Mouse (Mus musculus): ENCODE data around the gene Gm49486.
A peak's percentile ranks its signal among the peaks of the same experiment; 100 is the strongest.
"Not testable (repeated sequence)": the region's sequence is repeated elsewhere in the genome, so short reads cannot be mapped to it uniquely, and the experiment has no call there.

Gene Gm49486

DNA sequence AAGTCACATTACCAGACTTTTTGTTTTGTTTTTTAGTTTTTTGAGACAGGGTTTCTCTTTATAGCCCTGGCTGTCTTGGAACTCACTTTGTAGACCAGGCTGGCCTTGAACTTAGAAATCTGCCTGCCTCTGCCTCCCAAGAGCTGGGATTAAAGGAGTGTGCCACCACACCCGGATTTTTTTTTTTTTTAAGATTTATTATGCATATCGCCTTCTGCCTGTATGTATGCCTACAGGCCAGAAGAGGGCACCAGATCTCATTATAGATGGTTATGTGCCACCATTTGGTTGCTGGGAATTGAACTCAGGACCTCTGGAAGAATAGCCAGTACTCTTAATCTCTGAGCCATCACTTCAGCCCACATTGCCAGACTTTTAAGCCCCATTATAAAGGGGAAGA lies 3.4 kb upstream of the Gm49486 start:
- not testable (repeated sequence) for DNase-seq (ENCODE audit: low read depth, low spot score)

DNA sequence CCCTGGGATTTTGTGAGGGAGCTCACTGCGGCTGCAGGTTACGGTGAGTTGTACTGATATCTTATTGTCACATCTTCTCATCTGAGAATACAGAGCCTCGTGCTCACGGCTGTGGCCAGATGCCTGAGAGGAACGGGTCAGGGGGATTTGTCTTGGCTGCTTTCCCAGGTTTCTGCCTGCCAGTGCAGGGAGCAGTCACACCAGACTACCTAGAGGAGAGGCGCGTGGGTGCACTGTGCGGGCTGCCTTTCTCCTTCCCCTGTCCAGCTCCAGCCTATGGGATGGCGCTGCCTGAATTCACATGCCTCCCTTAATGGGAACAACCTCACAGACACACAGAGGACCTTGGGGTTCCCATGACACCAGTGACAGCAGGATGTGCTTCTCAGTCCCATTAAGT lies 6.1 kb downstream of the Gm49486 start:
- no peak for DNase-seq (ENCODE audit: low read depth, low spot score)

DNA sequence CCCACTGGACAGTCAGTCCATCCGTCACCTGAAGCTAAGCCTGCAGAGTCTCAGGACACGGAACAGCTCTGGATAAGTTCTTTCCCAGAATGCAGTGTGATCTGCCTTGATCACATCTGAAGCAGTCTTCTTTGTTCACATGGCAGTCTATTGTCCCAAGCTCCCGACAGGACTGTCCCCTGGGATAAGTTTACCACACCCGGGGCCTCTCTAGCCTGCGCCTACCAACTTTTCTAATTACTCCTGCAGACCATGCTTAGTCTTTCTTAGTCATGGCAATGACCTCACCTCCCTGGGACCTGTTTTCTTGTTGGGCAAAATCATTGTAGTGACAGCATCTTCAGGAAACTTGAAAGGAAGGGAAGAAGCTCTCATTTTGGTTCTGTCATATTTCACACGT lies 8.8 kb downstream of the Gm49486 start:
- no peak for DNase-seq (ENCODE audit: low read depth, low spot score)

DNA sequence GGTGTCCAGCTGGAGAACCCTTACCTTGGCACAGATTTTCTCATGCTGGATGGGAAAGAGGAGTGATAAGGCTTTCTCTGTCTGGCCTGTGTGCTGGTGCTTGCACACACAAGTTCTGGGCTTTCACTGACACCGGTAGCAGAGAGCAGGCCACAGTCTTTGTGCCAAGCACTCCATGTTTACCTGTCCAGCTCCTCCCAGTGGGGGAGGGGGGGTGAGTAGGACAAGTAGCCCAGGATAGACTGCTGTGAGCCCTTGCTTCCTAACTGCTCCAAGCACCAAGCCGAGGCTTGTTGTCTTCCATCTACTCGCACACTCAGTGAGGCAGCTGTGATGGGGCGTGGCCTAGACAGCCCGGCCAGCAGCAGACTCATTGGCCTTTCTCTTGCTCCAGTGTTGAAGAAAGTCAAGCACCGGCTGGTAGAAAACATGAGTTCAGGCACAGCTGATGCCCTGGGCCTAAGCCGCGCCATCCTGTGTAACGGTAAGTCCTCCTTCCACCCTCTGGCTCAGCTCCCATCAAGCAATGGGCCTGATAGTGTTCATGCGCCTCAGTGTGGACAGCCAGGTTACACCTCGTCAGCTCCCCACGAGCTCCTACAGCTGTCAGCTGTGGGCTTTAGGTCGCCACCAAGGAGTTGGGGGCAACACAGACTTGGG lies 13.5 kb downstream of the Gm49486 start:
- DNase-seq (ENCODE audit: low read depth, low spot score), result no peak

DNA sequence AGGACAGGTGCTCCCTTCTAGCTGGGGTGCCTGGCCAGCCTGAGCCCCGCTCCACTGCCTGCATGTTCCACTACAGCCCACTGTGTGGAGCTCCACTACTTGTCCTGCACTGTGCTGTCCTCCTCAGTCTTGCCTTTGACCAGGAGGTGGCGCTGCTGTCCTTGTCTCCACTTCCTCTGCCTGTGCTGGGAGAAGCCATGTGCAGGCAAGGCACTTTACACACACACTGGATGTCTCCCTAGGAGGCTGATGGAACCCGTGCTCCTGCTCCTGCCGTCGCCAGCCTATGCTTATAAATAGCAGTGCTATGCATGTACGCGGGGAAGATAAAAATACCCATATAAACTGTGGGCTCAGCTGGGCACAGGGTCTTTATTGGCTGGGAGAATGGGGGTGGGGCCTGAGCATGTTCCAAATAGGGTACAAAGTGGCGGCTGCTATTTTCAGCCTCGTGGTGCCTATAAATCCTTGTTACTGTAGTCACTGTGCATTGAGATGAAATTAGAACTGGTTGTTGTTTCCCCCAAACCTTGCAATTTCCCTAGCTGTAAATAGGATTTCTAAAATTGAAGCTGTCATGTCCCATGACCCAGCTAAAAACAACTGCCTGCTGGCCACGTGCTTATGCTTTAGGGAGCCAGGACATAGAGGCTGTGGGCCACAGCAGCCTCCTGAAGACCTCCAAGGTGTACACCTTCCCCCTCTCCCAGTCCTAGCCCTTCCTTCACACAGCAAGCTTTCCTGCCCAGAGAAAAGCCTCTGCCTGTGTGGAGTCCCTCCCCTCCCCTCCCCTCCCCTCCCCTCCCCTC lies 14.2 kb downstream of the Gm49486 start:
- DNase-seq (ENCODE audit: low read depth, low spot score), result peak; percentile 93

DNA sequence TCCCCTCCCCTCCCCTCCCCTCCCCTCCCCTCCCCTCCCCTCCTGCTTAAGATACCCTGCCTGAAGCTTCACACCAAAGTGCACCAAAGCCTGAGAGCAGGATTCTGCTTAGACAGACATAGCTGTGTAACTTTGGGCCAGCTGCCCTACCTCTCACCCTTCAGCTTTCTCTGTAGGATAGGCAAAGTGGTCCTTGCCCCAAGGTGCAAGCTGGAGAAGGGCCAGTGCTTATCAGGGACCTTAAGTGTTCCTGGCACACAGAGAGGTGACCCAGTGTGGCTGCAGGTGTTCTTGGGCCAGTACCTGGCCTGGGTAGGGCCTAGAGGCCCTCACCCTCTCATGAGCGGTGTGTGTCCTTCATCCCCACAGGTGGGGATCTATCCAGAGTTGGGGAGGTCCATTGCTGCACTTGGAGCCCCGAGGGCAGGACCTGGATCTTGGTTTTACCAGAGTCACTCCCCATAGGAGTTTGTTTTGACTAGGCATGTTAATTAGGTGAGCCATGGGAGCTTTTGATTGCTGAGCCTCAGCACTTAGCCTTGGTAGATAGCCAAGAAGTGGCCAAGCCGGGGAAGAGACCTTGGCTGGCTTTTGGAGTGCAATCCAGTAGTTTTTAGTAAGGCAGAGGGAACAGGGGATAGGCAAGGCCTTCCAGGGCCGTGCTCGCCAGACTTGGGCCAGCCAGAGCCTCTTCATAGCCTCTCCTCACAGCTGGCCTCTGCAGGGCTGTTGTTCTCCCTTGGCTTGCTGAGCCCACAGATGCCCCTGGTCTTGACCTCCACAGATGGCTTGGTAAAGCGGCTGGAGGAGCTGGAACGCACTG lies 15.1 kb downstream of the Gm49486 start:
- no peak for DNase-seq (ENCODE audit: low read depth, low spot score)

DNA sequence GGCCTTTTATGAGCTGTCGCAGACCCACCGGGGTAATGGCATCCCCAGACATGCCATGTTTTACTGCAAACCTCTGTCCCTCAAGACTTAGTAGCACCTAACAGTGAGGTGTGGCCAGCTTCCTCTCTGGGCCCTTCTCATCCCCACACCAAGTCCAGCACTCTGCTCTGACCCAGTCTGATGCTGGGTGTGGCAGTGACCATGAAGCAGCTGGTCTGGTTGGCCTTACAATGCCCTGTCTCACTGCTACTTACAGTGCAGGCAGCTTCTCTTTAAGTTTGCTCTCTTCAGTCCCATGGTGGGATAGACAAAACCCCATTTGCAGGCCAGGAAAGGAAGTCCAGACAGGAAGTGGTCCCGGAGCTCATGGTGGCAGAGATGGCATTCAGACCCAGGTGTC lies 16.1 kb downstream of the Gm49486 start:
- DNase-seq (ENCODE audit: low read depth, low spot score), result no peak

DNA sequence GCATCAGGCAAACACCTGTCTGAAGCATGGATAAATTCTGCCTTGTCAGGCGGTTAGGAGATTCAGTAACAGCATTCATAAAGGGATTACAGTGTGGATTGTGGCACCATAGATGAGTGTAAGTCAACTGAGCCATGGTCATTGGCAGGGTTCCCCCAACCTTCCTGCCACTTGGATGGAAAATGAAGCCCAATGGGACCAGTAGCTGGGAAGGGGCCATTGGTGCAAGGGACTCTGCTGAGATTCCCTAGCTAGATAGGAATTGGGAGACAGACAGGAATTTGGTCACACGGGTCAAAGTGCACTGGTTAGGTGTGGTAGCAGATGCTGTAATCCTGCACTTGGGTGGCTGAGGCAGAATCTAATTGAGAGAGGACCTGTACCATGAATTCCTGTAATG lies 21.0 kb downstream of the Gm49486 start:
- no peak for DNase-seq (ENCODE audit: low read depth, low spot score)

DNA sequence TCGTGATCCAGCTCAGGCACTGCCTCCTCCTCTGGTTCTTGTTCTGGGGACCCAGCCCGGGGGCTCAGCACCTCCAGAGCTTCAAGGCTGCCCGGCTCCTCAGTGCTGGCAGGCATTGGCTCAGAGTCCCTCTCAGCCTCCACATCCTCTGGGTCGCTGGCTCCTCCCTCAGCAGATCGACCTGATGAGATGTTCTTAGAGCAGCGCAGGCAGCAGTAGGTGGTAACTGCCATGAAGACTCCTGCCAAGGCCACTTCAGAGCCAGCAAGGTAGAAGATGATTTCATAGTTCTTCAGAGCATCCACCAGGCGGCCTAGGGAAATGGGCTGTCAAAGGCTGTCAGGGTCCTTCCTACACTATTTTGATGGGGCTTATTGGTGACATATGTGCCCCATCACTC lies 22.0 kb downstream of the Gm49486 start:
- no peak for DNase-seq (ENCODE audit: low read depth, low spot score)

DNA sequence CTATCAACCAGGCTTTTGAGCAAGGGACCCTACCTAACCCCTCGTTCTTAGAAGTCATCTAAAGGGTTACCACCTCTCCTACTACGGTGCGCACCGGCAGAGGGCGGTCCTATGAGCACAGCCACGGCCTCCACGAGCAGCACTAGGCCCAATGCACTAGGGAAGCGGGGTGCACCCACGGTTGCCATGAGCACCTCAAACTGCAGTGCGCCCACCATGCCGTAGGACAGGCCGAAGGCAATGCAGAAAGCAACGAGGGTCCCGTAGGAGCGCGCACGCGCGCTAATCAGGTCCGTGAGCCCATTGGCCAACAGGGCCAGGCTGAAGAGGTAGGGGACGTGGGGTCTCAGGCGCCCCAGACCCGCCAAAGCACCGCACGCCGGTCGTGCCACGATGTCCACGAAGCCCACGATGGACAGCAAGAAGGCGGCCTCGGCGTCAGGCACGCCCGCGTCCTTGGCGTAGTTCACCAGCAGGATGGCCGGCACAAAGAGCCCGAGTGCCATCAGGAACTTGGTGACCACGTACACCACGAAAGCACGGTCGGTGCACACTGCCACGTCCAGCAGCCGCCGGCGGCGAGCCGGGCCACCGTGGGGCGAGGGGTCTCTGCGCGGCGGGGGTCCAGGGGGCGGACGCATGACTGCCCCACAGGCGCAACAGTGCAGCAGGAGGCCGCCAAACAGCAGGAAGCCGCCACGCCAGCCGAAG lies 22.7 kb downstream of the Gm49486 start:
- DNase-seq (ENCODE audit: low read depth, low spot score), result no peak

DNA sequence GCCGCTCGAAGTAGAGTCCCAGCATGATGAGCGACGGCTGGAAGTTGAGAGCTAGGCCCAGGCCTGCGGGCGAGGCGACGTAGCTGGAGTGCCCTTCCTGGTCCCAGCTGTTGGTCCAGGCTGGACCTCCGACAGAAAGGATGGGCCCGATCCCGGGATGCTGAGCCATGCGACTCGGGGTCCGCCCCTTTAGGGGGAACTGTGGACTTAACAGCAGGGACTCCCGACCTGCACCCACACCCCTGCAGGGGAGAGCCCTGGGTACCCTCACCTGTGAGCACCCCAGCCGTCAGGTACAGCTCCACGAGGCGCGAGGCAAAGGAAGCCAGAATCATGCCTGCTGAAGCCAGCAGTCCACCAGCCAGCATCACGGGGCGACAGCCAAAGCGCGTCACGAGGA lies 23.4 kb downstream of the Gm49486 start:
- DNase-seq (ENCODE audit: low read depth, low spot score), result no peak

DNA sequence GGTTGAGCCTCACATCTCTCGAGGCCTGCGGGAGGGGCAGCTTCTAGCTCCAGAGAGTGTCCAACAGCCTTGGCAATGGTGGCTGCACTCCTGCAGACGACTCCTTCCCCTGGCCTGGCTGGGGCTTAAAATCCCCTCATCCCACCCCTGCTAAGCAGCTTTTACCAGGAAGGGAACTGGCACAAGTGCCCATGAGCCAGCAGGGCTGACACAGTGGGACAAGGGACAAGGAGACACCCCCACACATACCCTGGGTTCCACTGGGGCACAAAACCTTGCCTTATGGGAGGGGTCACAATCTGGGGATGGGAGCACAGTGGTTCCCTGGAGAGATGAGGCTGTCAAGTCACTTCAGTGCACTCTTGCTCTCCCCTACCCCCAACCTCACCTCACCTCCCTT lies 25.5 kb downstream of the Gm49486 start, which contains the start of gene Slc16a8:
Slc16a8 (minus strand) TSS at position 101 of the 400 bp plus-strand sequence.
- DNase-seq (ENCODE audit: low read depth, low spot score), result no peak

DNA sequence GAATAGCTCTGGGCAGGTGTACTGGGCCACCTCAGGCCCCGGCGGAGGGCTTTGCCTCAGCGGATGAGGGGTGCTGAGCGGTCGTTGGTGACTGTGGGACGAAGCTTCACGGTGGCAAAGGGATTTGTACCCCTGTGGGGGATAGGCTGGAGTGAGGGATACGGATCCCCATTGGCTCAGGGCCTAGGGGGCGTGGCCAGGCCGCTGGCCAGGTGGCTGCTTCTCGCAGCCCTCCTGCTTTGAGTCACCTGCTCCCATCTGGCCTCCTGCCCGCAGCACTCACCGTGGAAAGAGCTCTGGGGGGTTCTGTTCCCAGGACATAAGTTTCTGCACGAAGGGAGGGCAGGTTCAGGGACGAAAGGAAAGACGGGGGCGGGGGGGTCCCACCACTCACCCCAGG lies 29.3 kb downstream of the Gm49486 start:
- DNase-seq (ENCODE audit: low read depth, low spot score), result no peak

DNA sequence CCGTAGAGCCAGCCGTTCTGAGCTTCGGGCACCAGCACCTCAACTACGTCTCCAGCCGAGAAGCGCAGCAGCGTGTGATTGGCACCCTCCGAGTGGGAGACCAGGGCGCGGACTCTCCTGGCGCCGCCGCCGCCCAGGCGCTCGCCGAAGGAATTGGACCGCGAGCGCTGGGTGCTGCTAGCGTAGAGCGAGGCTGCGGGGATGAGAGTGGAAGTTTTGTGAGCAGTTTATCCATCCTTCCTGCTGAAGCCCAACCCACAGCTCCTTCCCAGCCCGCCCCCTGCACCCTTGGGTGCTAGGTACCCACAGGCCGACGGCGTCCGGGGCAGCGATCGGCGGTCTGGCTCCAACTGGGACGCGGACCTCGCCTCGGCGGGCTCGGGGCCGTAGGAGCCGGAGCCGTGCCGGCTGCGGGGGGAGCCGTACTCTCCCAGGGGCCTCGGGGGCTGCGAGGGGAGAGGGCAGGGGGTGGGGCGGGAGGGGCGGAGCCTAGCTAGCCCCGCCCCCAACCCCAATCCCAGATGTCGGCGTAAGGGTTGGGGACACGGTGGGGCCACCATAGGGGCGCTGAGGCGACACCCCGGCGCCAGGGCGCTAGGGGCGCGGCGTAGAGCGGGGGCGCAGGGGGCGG lies 32.0 kb downstream of the Gm49486 start:
- DNase-seq (ENCODE audit: low read depth, low spot score), result no peak

DNA sequence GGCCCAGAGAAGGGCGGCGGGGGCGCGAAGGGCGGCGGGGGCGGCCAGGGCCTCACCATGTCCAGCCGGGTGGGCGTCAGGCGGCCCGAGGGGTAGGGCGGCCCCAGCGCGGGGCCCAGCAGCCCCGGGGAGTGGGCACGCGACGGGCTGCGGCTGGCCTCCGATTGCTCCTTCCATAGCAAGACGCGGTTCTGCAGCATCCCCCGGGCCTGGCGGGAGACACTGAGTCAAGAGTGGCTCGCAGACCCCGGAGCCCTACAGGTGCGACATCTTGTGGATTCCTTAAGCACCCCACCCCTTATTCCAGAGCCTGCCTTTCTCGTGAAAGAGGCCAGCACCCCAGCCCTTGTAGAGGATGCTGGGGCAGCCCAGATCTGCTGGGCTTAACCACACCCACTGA lies 32.6 kb downstream of the Gm49486 start:
- no peak for DNase-seq (ENCODE audit: low read depth, low spot score)

DNA sequence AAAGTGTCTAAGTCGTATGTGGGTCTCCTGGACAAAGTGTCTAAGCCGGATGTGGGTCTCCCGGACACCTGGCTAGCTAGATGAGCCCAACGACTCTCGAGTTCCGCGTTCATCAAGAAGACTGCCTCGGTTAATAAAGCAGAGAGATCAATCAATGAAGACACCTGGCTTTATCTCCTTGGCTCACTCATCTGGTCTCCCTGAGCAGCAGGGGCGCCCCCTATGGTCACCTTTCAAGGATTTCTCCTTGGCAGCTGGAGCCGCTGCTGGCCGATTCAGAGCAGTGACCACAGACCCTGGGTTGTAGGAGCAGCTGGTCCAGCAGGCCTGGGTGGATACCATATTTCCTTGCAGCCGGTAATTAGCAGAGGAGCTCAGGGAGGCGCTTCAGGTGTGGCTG lies 33.2 kb downstream of the Gm49486 start:
- no peak for DNase-seq (ENCODE audit: low read depth, low spot score)

DNA sequence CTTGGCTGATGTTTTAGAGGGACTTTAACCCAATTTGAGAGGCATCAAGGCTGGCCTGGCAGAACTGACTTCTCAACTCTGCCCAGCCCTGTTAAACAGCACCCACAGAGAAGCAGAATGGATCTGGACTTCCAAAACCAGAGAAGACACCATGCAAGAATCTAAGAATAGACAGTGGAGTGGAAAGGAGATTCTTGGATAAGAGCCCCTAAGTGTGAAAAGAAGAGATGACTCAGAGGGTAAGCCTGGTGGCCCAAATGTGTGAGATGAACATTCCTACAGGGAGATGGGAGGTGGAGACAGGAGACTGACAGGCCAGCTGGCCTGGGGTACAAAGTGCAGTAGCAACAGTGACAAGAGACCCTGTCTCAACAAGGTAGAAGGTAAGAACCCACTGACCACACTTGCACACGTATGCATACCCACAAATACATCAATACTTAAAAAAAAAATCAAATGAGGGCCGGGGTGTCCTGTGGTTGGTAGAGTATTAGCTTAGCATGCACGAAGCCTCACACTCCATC lies 33.7 kb downstream of the Gm49486 start:
- no peak for DNase-seq (ENCODE audit: low read depth, low spot score)

DNA sequence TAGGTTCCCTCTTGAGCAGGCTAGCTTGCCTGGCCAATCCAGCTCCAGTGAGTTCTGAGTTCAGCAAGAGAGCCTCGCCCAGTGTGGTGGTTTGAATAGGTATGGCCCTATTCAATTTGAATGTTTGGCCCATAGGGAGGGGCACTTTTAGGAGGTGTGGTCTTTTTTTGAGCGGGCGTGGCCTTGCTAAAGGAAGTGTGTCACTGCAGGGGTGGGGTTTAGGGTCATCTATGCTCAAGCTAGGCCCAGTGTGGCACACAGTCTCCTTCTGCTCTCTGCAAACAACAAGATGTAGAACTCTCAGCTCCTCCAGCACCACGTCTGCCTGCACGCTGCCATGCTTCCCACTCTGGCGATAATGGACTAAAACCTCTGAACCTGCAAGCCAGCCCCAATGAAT lies 34.5 kb downstream of the Gm49486 start:
- DNase-seq (ENCODE audit: low read depth, low spot score), result no peak

DNA sequence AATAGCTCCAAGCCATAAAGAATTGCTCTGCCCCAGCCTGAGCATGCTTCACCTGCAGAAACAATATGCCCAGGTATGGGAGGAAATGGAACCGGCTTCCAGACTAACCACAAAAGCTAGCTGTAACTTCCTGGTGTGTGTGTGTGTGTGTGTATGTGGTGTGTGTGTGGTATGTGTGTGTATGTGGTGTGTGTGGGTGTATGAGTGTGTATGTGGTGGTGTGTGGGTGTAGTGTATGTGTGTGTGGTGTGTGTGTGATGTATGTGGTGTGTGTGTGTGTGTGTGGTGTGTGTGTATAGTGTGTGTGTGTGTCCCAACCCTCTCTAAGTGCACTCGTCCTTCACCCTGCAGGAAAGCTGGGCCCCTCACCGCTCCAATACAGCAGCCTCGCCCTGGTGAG lies 36.2 kb downstream of the Gm49486 start:
- DNase-seq (ENCODE audit: low read depth, low spot score), result no peak

DNA sequence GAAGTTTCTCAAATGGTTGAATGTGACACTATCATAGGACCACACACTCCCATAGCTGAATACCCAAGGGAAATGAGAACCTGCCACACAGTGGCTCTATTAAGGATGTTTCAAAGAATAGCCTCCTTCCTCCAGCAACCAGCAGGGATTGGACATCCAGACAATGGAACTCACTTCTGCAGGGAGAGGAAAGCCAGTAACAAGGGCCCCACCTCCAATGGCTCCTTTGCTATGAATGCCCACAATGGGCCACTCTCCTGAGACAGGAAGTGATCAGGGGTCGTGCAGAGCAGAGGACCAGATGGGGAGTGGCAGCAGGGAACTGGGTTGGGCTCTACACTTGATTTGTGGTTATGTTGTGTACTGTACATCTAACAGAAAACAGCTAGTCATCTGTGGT lies 39.3 kb downstream of the Gm49486 start:
- no peak for DNase-seq (ENCODE audit: low read depth, low spot score)
